Mouse (Mus musculus): ENCODE measurements around the gene Cox19.
"Not testable (repeated sequence)": the region's sequence is repeated elsewhere in the genome, so short reads cannot be mapped to it uniquely, and the experiment has no call there.

Gene Cox19

DNA sequence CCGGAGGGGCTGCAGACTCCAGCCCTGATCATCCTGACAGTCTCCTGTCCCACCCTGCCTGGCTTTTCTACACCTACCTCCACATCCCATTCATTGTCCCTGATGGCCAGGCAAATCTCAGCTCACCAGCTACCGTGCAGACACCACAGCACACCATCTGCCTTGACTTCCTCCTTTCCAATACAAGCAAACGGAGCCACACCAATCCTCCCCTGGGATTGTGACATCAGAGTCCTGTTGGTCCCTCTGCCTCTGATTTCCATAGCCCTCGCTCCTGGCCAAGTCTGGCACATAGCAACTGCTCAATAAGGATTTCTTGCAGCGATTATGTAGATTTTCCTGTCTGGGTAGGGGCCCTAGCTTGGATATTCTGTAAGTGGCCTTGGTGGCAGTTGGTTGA is at the start of gene Cox19:
Gene Cox19, minus strand, starts transcription at position 285 of the 400 bp plus-strand sequence.
- no peak for DNase-seq (ENCODE audit: low read depth, low spot score)

- no peak for DNase-seq (ENCODE audit: low read depth, low spot score)
Observed at GRCm38 (mm10) chr5:139399991-139400390, 48.8 kb upstream of the Cox19 start.

- no peak for DNase-seq (ENCODE audit: low read depth, low spot score)
Observed at GRCm38 (mm10) chr5:139398786-139399185, 47.6 kb upstream of the Cox19 start.

DNA sequence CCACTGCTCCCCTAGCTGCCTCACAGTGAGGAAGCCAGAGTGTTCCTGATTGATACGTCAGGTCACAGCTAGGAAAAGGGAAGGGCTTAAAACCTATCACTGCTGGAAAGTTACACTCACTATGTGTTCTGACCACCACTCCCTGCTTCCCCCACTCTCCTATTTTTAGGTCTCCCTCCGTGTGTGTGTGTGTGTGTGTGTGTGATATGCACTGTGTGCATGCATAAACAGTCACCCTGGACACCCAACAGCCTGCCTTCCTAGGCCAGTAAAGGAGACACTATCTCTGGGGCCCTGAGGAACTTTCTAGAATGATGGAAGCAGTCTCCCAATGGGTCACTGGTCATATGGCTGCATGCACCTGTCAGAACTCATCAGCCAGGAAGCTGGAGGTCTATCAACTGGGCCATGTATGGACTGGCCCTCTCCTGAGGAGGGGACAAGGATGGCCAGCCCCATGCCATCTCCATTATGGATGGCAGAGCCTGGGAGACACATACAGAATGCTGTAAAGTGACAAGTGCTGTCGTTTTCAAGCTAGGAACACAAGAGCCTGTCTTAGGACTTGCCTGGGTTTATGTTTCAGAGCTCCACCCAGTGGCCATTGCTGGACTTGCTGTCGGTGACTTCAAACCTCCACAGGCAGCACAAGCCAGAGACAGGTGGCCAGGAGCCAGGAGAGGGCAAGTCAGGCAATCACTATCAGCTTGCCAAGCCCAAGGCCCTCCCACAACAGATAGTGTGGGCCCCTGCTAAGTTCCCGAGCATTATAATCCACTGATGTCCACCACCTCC is 46.9 kb upstream of the Cox19 start:
- peak; percentile 83 for DNase-seq (ENCODE audit: low read depth, low spot score)

DNA sequence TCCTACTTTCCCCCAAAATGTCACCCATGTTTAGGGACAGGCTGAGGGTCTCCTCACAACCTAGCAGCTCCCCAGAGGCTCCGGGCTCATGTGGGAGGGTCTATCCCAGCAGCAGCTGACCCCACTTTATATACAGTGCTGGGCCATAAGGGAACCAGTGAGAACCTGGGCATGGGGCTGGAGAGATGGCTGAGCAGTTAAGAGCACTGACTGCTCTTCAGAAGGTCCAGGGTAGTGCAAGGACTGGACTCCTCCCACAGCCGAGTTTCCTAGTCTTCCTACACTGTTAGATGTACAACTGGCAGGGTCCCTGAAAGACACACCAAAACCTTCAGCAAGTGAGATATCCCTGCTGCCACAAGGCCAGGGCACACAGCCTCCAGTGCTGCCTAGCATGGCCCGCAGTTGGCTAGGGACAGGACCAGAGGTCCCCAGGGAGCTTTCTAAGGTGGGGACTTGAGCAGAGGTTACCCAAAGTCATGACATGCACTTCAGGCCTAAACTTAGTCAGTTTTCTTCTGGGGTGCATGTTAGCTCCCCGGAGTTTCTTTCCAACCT is 46.2 kb upstream of the Cox19 start:
- DNase-seq (ENCODE audit: low read depth, low spot score), result no peak

DNA sequence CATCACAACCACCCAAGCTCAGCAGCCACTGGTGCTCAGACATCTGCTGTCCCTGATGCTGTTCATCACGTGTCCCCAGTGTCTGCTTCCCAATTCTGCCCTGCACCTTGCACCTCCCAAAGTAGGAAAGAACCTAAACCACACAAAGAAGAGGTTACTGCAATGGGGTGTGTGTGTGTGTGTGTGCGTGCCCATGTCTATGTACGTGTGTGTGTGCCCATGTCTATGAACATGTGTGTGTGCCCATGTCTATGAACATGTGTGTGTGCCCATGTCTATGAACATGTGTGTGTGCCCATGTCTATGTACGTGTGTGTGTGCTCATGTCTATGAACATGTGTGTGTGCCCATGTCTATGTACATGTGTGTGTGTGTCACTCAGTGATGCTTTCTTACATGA is 44.3 kb upstream of the Cox19 start:
- DNase-seq (ENCODE audit: low read depth, low spot score), result no peak

DNA sequence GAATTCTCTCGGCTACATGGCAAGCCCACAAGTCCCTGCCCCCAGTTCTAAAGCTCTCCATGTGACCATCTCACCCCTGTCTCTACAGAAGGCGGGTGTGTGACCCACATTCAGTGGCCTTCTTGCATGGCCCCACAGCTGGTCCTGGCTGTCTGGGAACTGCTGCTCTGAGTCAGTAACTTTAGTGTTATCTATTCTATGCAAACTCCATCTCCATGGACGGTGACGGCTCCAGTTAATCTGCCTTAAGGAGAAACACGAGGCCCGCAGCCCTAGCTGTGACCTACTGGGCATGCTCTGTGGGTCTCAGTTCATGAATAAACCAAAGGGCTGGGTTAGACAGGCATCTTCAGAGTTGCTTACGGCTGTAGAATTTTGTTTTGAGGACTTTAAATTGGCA is 43.2 kb upstream of the Cox19 start:
- DNase-seq (ENCODE audit: low read depth, low spot score), result no peak

GRCm38 (mm10) chr5:139393197-139393588 is 42.0 kb upstream of the Cox19 start:
- DNase-seq (ENCODE audit: low read depth, low spot score), result no peak

- DNase-seq (ENCODE audit: low read depth, low spot score), result no peak
Observed at GRCm38 (mm10) chr5:139392219-139393196, 41.3 kb upstream of the Cox19 start.

DNA sequence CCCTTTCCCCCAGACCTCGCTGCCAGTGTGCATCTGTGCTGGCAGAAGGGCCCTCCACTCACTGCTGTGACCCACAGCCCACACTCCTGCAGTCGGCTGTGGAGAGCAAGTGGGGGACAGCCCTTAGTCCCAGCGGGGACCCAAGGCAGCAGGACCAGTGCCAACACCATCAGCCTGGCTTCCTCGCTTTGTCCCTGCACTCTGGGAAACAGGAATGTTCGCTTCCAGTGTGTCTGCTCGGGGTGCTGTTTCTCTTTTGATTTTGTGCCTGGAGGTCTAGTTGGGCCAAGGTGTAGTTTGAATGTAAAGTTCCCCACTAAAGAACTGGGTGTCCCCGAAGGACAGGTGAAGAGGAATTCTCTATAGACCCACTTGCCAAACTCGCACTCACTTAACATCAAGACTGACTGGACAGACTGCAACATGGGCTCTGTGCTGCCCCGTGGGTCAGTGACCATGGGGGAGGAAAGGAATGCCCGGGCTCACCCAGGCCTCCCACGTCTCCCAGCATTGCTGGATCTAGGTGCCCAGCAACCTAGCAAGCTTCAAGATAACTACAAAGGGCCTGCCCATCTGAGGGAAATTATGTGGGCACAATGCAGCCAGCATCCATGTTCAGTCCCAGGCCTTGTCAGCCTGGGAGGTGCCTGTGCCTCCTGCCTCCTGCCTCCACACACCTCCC is 40.2 kb upstream of the Cox19 start:
- DNase-seq (ENCODE audit: low read depth, low spot score), result no peak

DNA sequence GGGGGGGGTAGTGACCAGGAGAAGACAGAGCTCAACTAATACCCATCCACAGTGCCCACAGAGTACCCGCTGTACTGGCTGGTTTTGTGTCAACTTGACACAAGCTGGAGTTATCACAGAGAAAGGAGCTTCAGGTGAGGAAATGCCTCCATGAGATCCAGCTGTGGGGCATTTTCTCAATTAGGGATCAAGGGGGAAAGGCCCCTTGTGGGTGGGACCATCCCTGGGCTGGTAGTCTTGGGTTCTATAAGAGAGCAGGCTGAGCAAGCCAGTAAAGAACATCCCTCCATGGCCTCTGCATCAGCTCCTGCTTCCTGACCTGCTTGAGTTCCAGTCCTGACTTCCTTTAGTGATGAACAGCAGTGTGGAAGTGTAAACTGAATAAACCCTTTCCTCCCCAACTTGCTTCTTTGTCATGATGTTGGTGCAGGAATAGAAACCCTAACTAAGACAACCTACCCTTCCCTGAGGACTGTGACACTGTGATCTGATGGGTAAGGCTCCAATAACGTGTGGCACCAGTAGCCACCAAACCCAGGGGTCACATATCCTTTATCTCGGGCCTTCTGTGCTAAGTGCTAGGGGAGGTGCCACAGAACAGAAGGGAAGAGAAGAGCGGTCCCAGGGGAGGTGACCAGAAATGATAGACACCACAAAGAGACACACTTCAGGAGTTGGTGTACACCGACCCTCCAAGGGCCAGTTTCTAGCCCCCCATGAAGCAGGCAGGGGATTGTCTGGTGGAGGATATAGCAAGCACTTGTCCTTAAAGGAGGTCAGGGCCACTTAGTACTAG is 39.3 kb upstream of the Cox19 start:
- not testable (repeated sequence) for DNase-seq (ENCODE audit: low read depth, low spot score)

DNA sequence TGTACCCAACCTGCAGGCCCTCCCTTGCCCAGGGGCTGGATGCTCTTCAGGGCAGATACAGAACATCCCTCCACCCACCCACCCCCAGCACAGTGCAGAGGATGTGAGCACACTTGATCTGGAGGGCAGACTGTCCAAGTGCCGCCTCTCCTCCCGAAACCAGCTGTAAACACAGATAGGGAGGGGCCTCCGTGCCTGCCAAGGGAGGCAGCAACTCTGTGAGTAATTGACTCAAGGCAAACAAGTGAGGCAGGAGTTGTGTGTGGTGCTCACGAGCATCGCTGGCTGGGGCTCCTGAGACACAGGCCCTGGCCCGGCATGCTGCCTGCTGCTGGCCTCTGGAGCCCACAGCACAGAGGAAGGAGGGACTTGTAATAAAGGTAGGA is 38.5 kb upstream of the Cox19 start:
- DNase-seq (ENCODE audit: low read depth, low spot score), result no peak

DNA sequence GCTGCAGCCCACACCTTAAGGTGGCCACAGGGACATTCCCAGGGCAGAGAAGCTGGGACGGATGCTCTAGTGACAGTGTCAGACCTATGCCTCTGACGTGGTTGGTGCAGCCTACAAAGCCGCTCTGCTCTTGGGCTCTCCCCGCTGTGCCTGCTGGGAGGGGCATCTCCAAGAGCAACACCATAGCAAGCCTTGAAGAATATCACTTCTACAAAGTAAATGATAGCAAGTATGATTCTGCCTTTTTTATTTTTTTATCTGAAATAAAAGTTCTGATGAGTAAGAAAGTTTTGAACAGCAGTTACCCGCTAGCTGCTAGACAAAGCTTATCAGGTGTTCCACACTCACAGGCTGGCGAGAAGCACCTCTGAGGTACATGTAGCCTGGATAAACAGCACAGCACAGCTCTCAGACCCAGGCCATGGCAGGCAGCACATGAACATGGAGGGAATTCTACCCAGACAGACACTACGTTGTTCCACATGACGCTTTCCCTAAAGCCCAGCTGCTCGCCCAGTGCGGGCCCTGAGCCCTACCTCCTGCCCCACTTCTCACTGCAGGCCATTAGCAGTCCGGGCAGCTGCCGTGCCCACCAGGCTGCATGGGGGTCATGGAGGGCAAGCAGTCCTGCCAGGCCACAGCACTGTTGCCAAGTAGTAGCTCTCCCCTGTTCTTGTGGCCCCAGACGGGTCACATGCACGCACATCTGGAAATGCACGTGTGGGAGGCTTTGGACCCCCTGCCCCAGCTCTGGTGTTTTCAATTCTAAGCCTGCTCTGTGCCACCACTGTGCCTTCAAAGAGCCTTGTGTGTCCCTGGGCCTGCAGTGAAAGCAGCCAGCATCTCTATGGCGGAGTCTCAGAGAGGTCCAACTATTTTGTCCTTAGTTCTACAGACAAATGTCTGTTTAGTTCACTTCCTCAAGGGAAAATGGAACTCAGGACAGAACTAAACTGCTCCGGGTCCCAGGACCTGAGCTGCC is 37.8 kb upstream of the Cox19 start:
- no peak for DNase-seq (ENCODE audit: low read depth, low spot score)

GRCm38 (mm10) chr5:139388195-139388570 is 37.0 kb upstream of the Cox19 start:
- peak; percentile 54 for DNase-seq (ENCODE audit: low read depth, low spot score)

GRCm38 (mm10) chr5:139387329-139388194 is 36.3 kb upstream of the Cox19 start:
- no peak for DNase-seq (ENCODE audit: low read depth, low spot score)

GRCm38 (mm10) chr5:139386047-139386446 is 34.8 kb upstream of the Cox19 start:
- no peak for DNase-seq (ENCODE audit: low read depth, low spot score)

DNA sequence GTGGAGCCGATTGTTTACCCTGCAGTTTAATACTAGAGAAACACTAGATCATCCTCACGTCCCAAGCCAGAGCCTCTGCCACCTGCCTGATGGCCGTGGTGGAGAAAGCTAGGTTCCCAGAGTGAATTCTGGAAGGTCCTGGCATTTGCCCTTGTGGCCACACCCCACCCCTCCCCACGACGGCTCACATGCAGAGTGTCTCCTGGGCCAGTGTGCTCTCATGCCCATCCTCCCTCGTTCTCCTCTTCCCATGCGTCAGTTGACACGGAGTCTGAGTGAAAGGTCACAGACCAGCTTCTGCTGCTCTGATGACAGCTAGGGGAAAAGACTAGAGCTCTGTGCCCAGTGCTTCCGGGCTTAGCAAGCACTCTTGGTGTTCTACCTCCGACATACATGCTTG is 33.3 kb upstream of the Cox19 start:
- DNase-seq (ENCODE audit: low read depth, low spot score), result no peak

GRCm38 (mm10) chr5:139383234-139383633 is 32.0 kb upstream of the Cox19 start:
- DNase-seq (ENCODE audit: low read depth, low spot score), result no peak

DNA sequence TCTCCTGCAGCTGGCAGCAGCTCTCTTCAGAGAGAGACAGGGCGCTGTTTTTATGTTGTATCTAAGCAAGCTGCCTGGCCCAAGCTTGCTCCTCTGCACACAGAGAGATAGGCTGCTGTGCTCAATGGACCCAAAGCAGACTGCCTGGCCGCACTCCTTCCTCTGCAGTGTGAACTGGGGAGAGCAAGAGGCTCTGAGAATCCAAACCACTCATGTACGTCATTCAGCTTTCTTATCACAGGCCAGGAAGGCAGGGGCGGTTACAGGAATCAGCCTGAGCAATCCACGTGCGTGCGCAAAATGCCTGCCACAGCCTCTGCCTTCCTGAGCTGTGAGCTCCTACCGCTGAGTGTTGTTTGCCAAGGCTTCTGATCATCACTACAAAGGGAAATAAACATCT is 31.5 kb upstream of the Cox19 start:
- no peak for DNase-seq (ENCODE audit: low read depth, low spot score)

Measured in forelimb bud, embryonic 11.5 days (tissue).